Mouse (Mus musculus) embryonic facial prominence, embryonic 11.5 days (tissue): ENCODE measurements at regions not wholly inside any gene's neighbourhood (a gene's known extent, or its start where the extent isn't known, plus 50 kb on each side); places are given as distances from the start of the nearest gene placed in this dataset.

Experiments
- ATAC-seq: fragments of 200-750 bp; cut with Nextera tagmentation; replicated peaks from 2 replicates; pipeline ENCODE4 v1.8.0; 2017; ENCODE audit warnings: low read depth; ENCODE audit not compliant: insufficient number of reproducible peaks, low FRiP score, low TSS enrichment
- DNase-seq: peaks from one replicate; pipeline ENCODE4 v3.0.0-alpha.2; 2015; ENCODE audit warnings: low spot score
- H3K27ac ChIP-seq: fragments of 300-500 bp; sonication (generic); replicated peaks from 2 replicates; pipeline ENCODE4 v1.5.1; 2014; ENCODE audit warnings: mild to moderate bottlenecking, low read depth, low read length, control low read depth
- H3K27me3 ChIP-seq: fragments of 300-500 bp; sonication (generic); 2 replicates; pipeline ENCODE4 v1.6.1; 2014; ENCODE audit warnings: mild to moderate bottlenecking, low read length, moderate library complexity, mixed read lengths; ENCODE audit not compliant: control insufficient read depth, insufficient read depth
- H3K36me3 ChIP-seq: fragments of 300-500 bp; sonication (generic); replicated peaks from 2 replicates; pipeline ENCODE4 v1.6.1; 2014; ENCODE audit warnings: low read depth, mild to moderate bottlenecking, low read length, moderate library complexity, mixed read lengths; ENCODE audit not compliant: control insufficient read depth, insufficient read depth
- H3K4me1 ChIP-seq: fragments of 300-500 bp; sonication (generic); 2 replicates; pipeline ENCODE4 v1.6.1; 2014; ENCODE audit warnings: low read length, mixed read lengths; ENCODE audit not compliant: control insufficient read depth, insufficient read depth
- H3K4me2 ChIP-seq: fragments of 300-500 bp; sonication (generic); 2 replicates; pipeline ENCODE4 v1.6.1; 2014; ENCODE audit warnings: low read depth, mild to moderate bottlenecking, control low read depth, low read length, moderate library complexity
- H3K4me3 ChIP-seq: fragments of 300-500 bp; sonication (generic); 2 replicates; pipeline ENCODE4 v1.5.1; 2014; ENCODE audit warnings: low read depth, low read length, control low read depth
- H3K9ac ChIP-seq: fragments of 300-500 bp; sonication (generic); replicated peaks from 2 replicates; pipeline ENCODE4 v1.6.1; 2014; ENCODE audit warnings: mild to moderate bottlenecking, control low read depth, low read length
- H3K9me3 ChIP-seq: fragments of 300-500 bp; sonication (generic); replicated peaks from 2 replicates; pipeline ENCODE4 v1.6.1; 2016; ENCODE audit warnings: mild to moderate bottlenecking, low read length, inconsistent platforms, mixed read lengths; ENCODE audit not compliant: control insufficient read depth
- WGBS: fragments of 180-500 bp; shearing (Covaris S2); extraction: QIAGEN DNeasy Blood & Tissue Kit; methylation state at CpG from one replicate; pipeline ENCODE4 v1.1.7; 2014; 5-methylcytosine and 5-hydroxymethylcytosine counted together

DNA sequence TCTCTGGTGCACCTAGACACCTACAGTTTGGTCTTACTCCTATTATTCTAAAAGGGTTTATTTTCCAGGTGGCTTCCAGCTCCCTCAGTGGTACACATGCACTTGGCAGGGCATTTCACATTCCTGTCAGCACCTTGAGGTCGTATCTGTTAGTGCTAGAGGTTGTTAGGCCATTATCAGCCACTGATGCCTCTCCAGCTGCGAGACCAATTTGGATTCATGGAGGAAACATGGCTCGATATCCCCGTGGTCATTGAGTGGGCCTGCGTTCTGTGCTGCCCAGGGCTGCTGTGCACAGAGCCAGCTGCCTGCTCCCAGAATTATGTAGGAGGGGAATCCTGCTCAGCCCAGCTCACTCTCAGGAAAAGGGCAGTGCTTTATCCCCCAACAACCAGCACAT lies 60.1 kb upstream of the Irx1 start:
- ATAC-seq: no peak
- WGBS: 70% methylated on average over 5 of the region's 5 CpGs

DNA sequence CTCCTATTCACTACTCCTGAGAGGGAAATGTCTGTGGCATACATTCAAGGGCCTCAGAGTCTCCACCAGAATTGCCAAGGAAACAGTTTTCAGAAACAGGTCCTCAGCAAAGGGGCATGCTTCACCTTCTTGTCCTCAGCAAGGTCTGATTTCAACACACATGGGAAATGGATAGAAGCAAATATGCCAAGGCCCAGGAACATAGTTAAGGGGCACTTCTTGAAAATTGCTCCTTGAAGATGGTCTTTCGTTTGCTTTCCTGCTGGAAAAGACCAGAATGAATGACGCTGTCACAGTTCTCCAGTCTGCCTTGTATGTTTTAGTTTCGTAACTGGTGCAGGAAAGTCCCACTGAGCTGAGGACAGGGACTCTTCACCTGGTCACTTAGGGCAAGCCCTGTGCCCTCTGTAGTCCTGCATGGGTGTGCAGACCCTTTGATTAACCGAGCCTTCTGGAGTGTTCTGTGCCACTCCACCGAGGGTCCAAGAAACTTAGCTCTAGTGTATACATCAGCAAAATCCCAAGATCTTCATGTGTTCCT lies 80.5 kb upstream of the Irx1 start:
- WGBS: 85% methylated on average over 5 of the region's 5 CpGs
- no peak for ATAC-seq
- Histone ChIP-seq H3K4me3 (no peak overlapping the region), H3K9me3 (no peaks in the 10 kb centered on the region), H3K27ac (no peak overlapping the region), H3K4me2 (no peak overlapping the region), H3K4me1 (no peaks in the 10 kb centered on the region), H3K27me3 (no peaks in the 10 kb centered on the region), H3K36me3 (no peaks in the 10 kb centered on the region), H3K9ac (no peak overlapping the region)
- DNase-seq: no peak

More for the DNA sequence above, 60.1 kb upstream of the Irx1 start:
- Histone ChIP-seq H3K9me3 (no peaks in the 10 kb centered on the region), H3K36me3 (no peaks in the 10 kb centered on the region), H3K27me3 (no peaks in the 10 kb centered on the region), H3K4me2 (no peak overlapping the region), H3K9ac (no peak overlapping the region), H3K4me1 (no peaks in the 10 kb centered on the region), H3K27ac (no peak overlapping the region), H3K4me3 (no peak overlapping the region)
- DNase-seq: no peak

DNA sequence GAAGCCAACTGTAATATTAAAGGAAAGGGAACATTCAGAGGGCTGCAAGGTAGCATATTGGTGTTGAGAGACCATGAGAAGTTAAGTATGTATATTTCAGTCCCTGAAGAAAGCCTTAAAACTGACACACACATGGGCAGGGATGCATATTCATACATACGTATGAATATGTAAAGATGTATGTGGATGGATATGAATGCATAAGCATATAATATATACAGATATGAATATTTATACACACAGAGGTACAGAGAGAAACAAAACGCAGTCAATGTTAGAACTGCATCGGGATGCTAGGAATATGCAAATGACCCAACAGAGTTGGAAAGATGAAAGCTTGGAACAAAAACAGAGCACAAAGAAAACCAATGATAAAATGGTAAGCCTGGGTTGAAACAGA lies 92.9 kb upstream of the Irx1 start:
- no peak overlapping the region for H3K9ac ChIP-seq
- WGBS: 98% methylated on average over 3 of the region's 3 CpGs
- no peaks in the 10 kb centered on the region for H3K4me1 ChIP-seq
- no peak overlapping the region for H3K27ac ChIP-seq
- no peaks in the 10 kb centered on the region for H3K36me3 ChIP-seq
- no peaks in the 10 kb centered on the region for H3K27me3 ChIP-seq
- H3K4me3 ChIP-seq: no peak overlapping the region
- no peak overlapping the region for H3K4me2 ChIP-seq
- no peak for DNase-seq
- ATAC-seq: no peak
- no peaks in the 10 kb centered on the region for H3K9me3 ChIP-seq

DNA sequence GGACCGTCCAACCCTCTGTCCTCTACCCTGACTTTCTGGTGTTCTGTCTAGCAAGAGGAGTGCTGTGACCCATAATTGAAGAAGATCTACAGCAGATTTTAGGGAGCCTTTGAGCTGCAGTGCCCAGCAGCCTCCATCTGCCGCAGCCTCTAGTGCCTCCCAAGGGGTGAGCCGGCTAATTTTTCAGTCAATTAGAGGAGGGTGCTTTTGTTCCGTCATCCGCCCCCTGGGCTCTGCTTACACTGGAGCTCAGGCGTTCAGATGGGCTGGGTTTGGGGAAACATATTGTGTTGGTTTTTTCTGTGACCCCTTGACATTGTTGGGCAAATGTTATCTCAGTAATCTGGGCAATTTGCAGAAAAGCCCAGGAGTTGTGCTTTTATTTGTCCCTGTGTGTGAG lies 98.1 kb upstream of the Irx1 start:
- H3K9ac ChIP-seq: no peak overlapping the region
- peak; percentile 35 for DNase-seq
- 16% methylated on average over 6 of the region's 6 CpGs for WGBS
- no peaks in the 10 kb centered on the region for H3K4me1 ChIP-seq
- H3K27me3 ChIP-seq: no peaks in the 10 kb centered on the region
- no peaks in the 10 kb centered on the region for H3K9me3 ChIP-seq
- peak; percentile 73; the same call in 1 of the 2 replicates for ATAC-seq
- no peak overlapping the region for H3K4me3 ChIP-seq
- H3K4me2 ChIP-seq: no peak overlapping the region
- H3K36me3 ChIP-seq: no peaks in the 10 kb centered on the region
- no peak overlapping the region for H3K27ac ChIP-seq

DNA sequence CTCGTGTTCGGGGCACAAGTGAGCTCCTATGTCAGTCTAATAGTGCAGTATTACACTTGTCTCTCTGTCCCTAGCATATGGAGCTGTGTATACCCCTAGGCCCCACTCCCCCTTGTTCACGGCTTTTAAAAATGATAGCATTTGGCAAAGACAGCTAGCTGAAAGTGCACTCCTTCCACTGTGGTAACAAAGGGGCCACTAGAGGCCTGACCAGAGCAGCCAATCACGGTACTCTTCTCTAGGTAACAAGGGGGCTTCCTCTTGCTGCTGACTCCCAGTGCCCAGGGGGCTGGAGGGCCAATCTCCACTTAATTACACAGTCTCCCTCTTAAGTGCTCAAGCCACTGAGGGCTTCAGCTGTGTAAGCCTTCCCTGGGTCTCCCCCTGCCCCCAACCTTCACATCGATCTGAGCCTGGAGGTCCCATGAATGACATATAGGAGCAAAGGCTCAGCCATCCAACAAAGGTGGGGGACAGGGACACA lies 99.8 kb upstream of the Irx1 start:
- Histone ChIP-seq H3K4me3 (no peak overlapping the region), H3K27ac (no peak overlapping the region; the same call in 1 of the 2 replicates), H3K27me3 (no peaks in the 10 kb centered on the region), H3K4me1 (no peaks in the 10 kb centered on the region), H3K4me2 (no peak overlapping the region), H3K9me3 (no peaks in the 10 kb centered on the region), H3K9ac (no peak overlapping the region), H3K36me3 (no peaks in the 10 kb centered on the region)
- 32% methylated on average over 5 of the region's 5 CpGs for WGBS
- ATAC-seq (peak; percentile 84), DNase-seq (peak; percentile 4)

DNA sequence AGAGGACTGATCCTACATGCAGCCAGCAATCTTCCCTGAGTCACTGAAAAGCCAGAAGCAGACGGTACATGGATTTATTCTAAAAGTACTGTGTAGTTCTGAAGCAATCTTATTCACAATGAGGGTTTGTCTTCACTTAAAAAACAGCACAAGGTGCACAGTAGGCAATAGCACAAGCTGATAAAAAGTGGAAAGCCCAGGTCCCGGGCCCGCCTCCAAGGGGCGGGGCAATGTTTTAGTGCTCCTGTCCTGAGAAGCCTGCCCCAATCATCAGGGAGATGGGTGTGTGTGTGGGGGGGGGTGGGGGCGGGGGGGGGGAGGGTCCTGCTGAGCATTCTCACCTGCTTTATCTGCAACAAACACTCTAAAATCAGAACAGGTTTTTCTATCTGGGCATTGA lies 133.1 kb upstream of the Irx1 start:
- no peak overlapping the region for H3K4me3 ChIP-seq
- H3K9ac ChIP-seq: no peak overlapping the region
- DNase-seq: peak; percentile 17
- WGBS: 60% methylated on average over 4 of the region's 5 CpGs
- H3K4me1 ChIP-seq: no peaks in the 10 kb centered on the region
- no peak for ATAC-seq
- no peaks in the 10 kb centered on the region for H3K27me3 ChIP-seq
- H3K27ac ChIP-seq: no peak overlapping the region
- no peak overlapping the region for H3K4me2 ChIP-seq
- no peaks in the 10 kb centered on the region for H3K36me3 ChIP-seq
- no peaks in the 10 kb centered on the region for H3K9me3 ChIP-seq

DNA sequence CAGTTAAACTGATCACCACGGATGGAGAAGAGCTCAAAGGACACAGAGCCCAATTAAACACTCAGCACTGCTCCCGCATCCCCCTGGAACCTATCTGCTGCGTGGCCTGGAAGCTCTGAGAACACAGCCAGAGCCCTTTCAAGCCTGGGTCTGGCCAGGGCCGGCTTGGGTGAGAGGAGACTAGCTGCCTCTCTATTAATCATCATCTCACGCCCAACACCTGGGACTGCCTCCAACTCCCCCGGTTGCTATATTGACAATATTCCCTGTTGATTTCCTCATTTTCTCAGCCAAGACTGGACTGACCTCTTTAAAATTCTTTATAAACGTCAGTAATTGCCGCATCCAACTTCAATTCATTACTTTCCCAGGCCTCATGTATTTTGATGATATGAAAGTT lies 133.7 kb upstream of the Irx1 start:
- ATAC-seq: no peak

DNA sequence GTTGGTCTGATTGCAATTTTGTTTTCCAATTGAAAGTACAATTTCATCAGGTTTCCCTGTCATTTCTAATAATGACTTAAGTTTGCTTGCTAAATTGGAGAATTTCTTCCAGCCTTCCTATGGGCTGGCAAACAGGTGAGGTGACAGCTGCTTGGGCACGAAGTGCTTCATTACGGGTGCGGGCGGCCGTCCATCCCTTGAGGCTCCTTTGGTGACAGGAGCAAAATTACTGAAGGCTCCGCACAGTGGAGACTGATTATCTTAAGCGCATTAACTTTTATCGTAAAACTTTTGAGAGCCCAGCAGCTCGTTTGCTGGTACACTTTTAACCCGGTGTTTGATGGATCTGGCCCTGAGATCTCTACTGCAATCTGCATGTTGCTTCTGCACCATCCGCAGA lies 134.3 kb upstream of the Irx1 start:
- H3K9ac ChIP-seq: no peak overlapping the region
- H3K4me3 ChIP-seq: no peak overlapping the region
- no peaks in the 10 kb centered on the region for H3K9me3 ChIP-seq
- H3K4me1 ChIP-seq: no peaks in the 10 kb centered on the region
- 83% methylated on average over 11 of the region's 11 CpGs for WGBS
- no peaks in the 10 kb centered on the region for H3K27me3 ChIP-seq
- no peak overlapping the region for H3K27ac ChIP-seq
- no peaks in the 10 kb centered on the region for H3K36me3 ChIP-seq
- DNase-seq (no peak), ATAC-seq (no peak)
- H3K4me2 ChIP-seq: no peak overlapping the region

More for the DNA sequence above, 133.7 kb upstream of the Irx1 start:
- H3K27ac ChIP-seq: no peak overlapping the region
- WGBS: 67% methylated on average over 8 of the region's 8 CpGs
- no peak overlapping the region for H3K9ac ChIP-seq
- H3K4me2 ChIP-seq: no peak overlapping the region
- no peaks in the 10 kb centered on the region for H3K4me1 ChIP-seq
- H3K36me3 ChIP-seq: no peaks in the 10 kb centered on the region
- no peak overlapping the region for H3K4me3 ChIP-seq
- no peak for DNase-seq
- no peaks in the 10 kb centered on the region for H3K27me3 ChIP-seq
- no peaks in the 10 kb centered on the region for H3K9me3 ChIP-seq
